Mouse (Mus musculus): Measurements from ENCODE around the gene Abhd17c.

DNA sequence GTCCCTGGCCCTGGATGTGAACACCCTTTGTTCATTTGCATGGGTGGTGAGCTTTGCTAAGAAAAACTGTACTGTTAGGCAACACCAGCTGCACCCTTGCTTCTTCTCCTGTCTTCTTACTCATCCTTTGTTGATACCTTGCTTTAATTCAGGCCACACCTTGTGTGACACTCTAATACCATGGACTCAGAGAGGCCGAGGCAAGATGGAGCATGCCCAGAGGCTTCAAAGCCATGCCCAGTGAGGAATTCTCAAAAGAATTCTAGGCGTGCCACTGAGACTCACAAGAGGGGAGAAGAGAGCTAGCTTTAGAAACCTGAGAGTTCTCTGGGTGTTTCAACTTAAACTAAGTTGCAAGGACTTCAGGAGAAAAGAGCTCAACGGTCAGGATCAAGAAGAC, 33.0 kb upstream of the Abhd17c start:
- TF ChIP-seq POLR2A (IDR thresholded peaks at IDR 0.05; ENCODE audit: control insufficient read depth in 1 of 2, insufficient read depth in 1 of 2, low read depth in 1 of 2, low read length in 2 of 2, poor library complexity in 1 of 2), result no peak
- no peak for TF ChIP-seq GATA1 (IDR thresholded peaks at IDR 0.05; ENCODE audit: low read depth, low read length)
- no peak for TF ChIP-seq CTCF (IDR thresholded peaks at IDR 0.05 in 2 of 3, conservative IDR thresholded peaks at IDR 0.05 in 1 of 3; ENCODE audit: control insufficient read depth in 1 of 3, insufficient read depth in 1 of 3, low read depth in 2 of 3, low read length in 3 of 3, poor library complexity in 1 of 3, severe bottlenecking in 1 of 3)
- TF ChIP-seq TBP (IDR thresholded peaks at IDR 0.05; ENCODE audit: low read depth, low read length), result no peak
- no peak for TF ChIP-seq POLR2AphosphoS2 (IDR thresholded peaks at IDR 0.05; ENCODE audit: low read length)
- no peak for TF ChIP-seq ELF1 (IDR thresholded peaks at IDR 0.05; ENCODE audit: low read depth, low read length)

Measured in MEL (cell line).